Mouse (Mus musculus): ENCODE measurements around the gene Zfp423.

DNA sequence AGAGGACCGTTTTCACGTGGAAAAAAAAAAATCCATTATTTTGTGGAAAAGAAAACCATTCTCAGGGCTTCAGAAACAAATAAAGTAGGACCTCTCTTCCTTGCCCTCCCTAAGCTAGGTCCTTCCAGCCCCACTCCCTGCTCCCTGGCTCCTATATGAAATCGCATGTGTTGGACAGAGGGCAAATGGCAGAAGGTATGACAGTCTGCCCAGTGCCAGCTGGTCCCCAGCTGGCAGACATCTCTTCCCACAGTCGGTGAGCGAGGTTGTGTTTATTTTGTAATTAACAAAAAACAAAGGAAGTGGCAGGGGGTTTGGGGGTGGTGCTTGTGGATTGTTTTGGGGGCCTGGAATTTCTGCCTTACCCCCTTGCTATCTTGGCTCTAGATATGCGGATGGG lies 339.2 kb downstream of the Zfp423 start:
- TF ChIP-seq EP300 (IDR thresholded peaks at IDR 0.05) (no peak), CTCF (IDR thresholded peaks at IDR 0.05) (no peak)

All from lung, postnatal 0 days (tissue).